Mouse (Mus musculus) liver, embryonic 12.5 days (tissue): ENCODE data around the gene Gm17720. TPM values are rescaled to one million over a fixed set of nuclear protein-coding genes. Genes with fewer than 3 reads are reported as not detected.

Experiments
- ATAC-seq: fragments of 200-750 bp; cut with Nextera tagmentation; 2 replicates; pipeline ENCODE4 v1.8.0; 2017; ENCODE audit warnings: moderate number of reproducible peaks, mild to moderate bottlenecking, moderate library complexity
- H3K27ac ChIP-seq: fragments of 300-500 bp; sonication (generic); 2 replicates; pipeline ENCODE4 v1.5.1; 2016; ENCODE audit warnings: mild to moderate bottlenecking
- H3K27me3 ChIP-seq: fragments of 300-500 bp; sonication (generic); replicated peaks from 2 replicates; pipeline ENCODE4 v1.6.1; 2016; ENCODE audit warnings: mild to moderate bottlenecking, moderate library complexity
- H3K36me3 ChIP-seq: fragments of 300-500 bp; sonication (generic); 2 replicates; pipeline ENCODE4 v1.6.1; 2016; ENCODE audit warnings: mild to moderate bottlenecking, moderate library complexity
- H3K4me1 ChIP-seq: fragments of 300-500 bp; sonication (generic); 2 replicates; pipeline ENCODE4 v1.6.1; 2016
- H3K4me2 ChIP-seq: fragments of 300-500 bp; sonication (generic); 2 replicates; pipeline ENCODE4 v1.6.1; 2016; ENCODE audit warnings: mild to moderate bottlenecking, moderate library complexity
- H3K4me3 ChIP-seq: fragments of 300-500 bp; sonication (generic); 2 replicates; pipeline ENCODE4 v1.5.1; 2016; ENCODE audit warnings: mild to moderate bottlenecking, moderate library complexity
- H3K9ac ChIP-seq: fragments of 300-500 bp; sonication (generic); 2 replicates; pipeline ENCODE4 v1.6.1; 2016; ENCODE audit warnings: mild to moderate bottlenecking, moderate library complexity
- H3K9me3 ChIP-seq: fragments of 300-500 bp; sonication (generic); replicated peaks from 2 replicates; pipeline ENCODE4 v1.6.1; 2016; ENCODE audit warnings: mild to moderate bottlenecking, moderate library complexity
- WGBS: fragments of 180-500 bp; shearing (Covaris S2); methylation state at CpG from one replicate; pipeline ENCODE4 v1.1.7; 2016; ENCODE audit not compliant: insufficient replicate concordance; 5-methylcytosine and 5-hydroxymethylcytosine counted together
- polyA plus RNA-seq: library from polyadenylated mRNA; unstranded; fragments of >200 nt; fragmentation: Nextera tagmentation; extraction: Ambion mirVana; gene quantifications from 2 replicates; pipeline ENCODE4 v1.2.1, GENCODE M21; 2016

Gm17720 gene
- not detected in 2 replicates for polyA plus RNA-seq

DNA sequence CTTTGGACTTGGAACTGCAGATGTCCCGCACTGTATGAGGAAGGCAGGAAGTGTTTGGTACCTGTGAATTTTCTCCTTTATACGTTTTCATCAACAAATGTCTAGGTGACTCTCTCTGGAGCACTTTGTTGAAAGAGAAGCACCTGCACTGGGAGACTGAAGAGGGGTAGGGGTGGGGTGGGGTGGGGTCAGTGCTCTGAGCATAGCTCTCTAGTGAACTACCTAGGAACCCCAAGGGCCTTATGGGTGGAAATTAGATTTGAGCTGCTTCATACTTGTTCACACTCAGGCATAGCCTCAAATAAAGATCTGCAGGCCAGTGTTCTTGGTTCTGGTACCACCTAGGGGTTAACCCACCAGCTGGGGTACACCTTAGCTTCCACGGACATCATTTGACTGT, at the start of gene Gm17720:
Gm17720 (minus strand) TSS at position 101 of the 400 bp plus-strand sequence.
- Histone ChIP-seq H3K4me1 (no peaks in the 10 kb centered on the region), H3K9ac (no peak within 1 kb of the TSS), H3K27ac (no peak within 1 kb of the TSS), H3K27me3 (no peaks in the 10 kb centered on the region), H3K4me2 (no peak within 1 kb of the TSS), H3K36me3 (no peaks in the 10 kb centered on the region), H3K9me3 (no peaks in the 10 kb centered on the region; the same call in 1 of the 2 replicates), H3K4me3 (no peak within 1 kb of the TSS)
- 69% methylated on average over 3 of the region's 3 CpGs for WGBS
- ATAC-seq, result no peak

- Histone ChIP-seq H3K9me3 (no peaks in the 10 kb centered on the region), H3K4me2 (no peak overlapping the region), H3K4me1 (no peaks in the 10 kb centered on the region), H3K4me3 (no peak overlapping the region), H3K36me3 (no peaks in the 10 kb centered on the region), H3K27ac (no peak overlapping the region), H3K27me3 (0 out of 2 replicates have a peak, but pooled peaks cover 3% of the 10 kb centered on the region), H3K9ac (no peak overlapping the region)
- no peak for ATAC-seq
- WGBS, result under 1% methylated on average over 4 of the region's 4 CpGs
Observed at GRCm38 (mm10) chr8:110145538-110145937, 43.0 kb upstream of the Gm17720 start.

DNA sequence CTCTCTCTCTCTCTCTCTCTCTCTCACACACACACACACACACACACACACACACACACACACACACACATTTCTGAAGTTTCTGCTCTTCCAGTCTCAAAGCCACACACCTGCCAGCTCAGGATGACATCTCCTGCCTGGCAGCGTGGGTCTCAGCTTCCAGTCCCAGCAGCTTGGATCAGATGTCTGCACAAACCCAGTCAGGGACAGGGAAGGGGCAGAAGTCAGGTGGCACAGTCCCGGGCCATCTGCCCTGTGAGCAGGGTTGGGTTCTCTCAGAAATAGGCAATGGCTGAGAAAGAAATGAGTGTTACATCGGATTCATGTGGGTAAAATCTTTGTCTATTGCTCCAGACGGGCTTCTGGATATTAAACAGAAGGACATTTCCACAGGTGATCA, 38.2 kb upstream of the Gm17720 start:
- WGBS, result 45% methylated on average over 4 of the region's 4 CpGs
- no peak for ATAC-seq

DNA sequence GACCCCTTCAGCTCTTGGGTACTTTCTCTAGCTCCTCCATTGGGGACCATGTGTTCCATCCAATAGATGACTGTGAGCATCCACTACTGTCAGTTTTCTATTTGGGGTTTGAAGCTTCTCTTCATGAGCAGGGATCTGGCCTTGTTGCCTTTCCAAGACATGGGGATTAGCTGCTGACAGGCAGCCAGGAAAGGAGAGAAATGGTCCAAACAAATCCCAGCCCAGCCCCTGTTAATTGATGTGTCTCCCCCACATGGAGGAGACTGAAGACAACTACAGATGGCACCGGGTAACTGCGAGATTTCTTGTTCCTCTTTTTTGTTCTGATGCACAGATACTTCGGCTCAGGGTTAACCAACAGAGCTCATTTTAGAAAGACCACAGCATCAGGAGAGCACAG, 37.6 kb upstream of the Gm17720 start:
- ATAC-seq, result no peak
- WGBS, result 40% methylated on average over 3 of the region's 3 CpGs
- Histone ChIP-seq H3K9ac (no peak overlapping the region), H3K4me3 (no peak overlapping the region), H3K27ac (no peak overlapping the region), H3K4me1 (no peaks in the 10 kb centered on the region), H3K9me3 (no peaks in the 10 kb centered on the region), H3K4me2 (no peak overlapping the region), H3K36me3 (no peaks in the 10 kb centered on the region), H3K27me3 (0 out of 2 replicates have a peak, but pooled peaks cover 3% of the 10 kb centered on the region)

More for the DNA sequence above, 38.2 kb upstream of the Gm17720 start:
- Histone ChIP-seq H3K9ac (no peak overlapping the region), H3K27me3 (0 out of 2 replicates have a peak, but pooled peaks cover 3% of the 10 kb centered on the region), H3K27ac (no peak overlapping the region), H3K4me3 (no peak overlapping the region), H3K4me1 (no peaks in the 10 kb centered on the region), H3K9me3 (no peaks in the 10 kb centered on the region), H3K4me2 (no peak overlapping the region), H3K36me3 (no peaks in the 10 kb centered on the region)

DNA sequence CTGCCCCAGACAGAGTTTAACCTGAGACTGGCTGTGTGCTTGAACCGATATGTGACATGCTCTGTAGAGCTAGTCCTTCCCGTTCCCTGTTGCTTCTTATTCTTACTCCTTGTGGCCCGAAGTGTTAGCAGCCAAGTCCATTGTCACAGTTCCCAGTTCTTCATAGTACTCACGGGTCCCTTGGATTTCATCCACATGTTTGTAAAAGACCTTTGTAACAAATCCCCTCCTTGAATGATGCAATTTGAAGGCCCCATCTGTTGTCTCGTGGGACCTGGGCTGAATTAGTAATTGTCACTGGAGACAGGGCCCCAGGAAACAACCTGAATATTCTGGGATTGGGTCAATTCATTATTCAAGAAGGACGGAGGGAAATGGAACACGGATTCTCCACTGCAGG, 33.0 kb upstream of the Gm17720 start:
- H3K36me3 ChIP-seq, result no peaks in the 10 kb centered on the region
- no peak overlapping the region for H3K4me3 ChIP-seq
- H3K27ac ChIP-seq, result no peak overlapping the region
- H3K9me3 ChIP-seq, result no peaks in the 10 kb centered on the region
- 72% methylated on average over 7 of the region's 7 CpGs for WGBS
- H3K9ac ChIP-seq, result no peak overlapping the region
- no peak overlapping the region for H3K4me2 ChIP-seq
- no peaks in the 10 kb centered on the region for H3K27me3 ChIP-seq
- no peaks in the 10 kb centered on the region for H3K4me1 ChIP-seq
- ATAC-seq, result no peak

DNA sequence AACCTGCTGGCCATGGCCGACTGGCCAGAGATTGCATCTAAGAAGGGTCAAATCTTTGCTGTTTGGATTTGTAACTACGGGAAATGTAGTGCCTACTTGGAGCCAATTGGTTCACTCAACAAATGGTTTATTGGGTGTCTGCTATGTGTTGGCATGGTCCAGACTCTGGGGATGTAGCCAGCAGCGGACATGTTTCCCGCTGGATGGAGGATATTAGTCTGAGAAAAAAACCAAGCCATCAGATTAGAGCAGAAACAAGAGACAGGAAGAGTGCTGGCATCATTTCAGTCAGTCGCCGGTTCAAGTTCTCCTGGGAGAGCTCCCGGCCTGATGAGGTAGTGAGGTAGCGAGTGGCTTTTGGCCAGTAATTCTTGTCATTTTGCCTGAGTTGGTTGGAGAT, 31.7 kb upstream of the Gm17720 start:
- no peak for ATAC-seq
- H3K27me3 ChIP-seq, result no peaks in the 10 kb centered on the region
- H3K9me3 ChIP-seq, result no peaks in the 10 kb centered on the region
- no peaks in the 10 kb centered on the region for H3K4me1 ChIP-seq
- no peak overlapping the region for H3K4me2 ChIP-seq
- H3K9ac ChIP-seq, result no peak overlapping the region
- H3K4me3 ChIP-seq, result no peak overlapping the region
- 68% methylated on average over 8 of the region's 8 CpGs for WGBS
- H3K36me3 ChIP-seq, result no peaks in the 10 kb centered on the region
- H3K27ac ChIP-seq, result no peak overlapping the region

DNA sequence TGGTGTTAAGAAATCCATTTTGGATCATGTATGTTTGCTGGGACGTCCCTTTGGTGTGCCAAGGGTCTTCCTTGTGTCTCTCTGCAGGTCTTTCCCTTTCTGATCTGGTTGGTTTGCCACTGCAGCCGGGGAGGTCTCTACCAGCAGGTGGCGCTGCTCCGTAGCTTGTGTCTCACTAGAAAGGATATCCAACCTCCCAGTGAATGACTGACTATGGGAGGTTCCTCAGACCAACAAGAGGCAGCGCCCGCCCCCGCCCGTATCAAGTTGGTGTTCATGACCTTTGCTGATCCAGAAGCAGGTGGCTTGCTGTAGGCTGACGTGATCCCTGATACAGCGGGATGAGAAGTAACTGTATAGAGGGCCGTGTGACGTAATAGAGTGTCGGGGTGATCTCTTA, 28.0 kb upstream of the Gm17720 start:
- no peak overlapping the region for H3K9ac ChIP-seq
- H3K9me3 ChIP-seq, result no peaks in the 10 kb centered on the region
- no peak overlapping the region for H3K27ac ChIP-seq
- no peak for ATAC-seq
- H3K4me2 ChIP-seq, result no peak overlapping the region
- 15% methylated on average over 13 of the region's 13 CpGs for WGBS
- no peaks in the 10 kb centered on the region for H3K4me1 ChIP-seq
- no peak overlapping the region for H3K4me3 ChIP-seq
- H3K36me3 ChIP-seq, result no peaks in the 10 kb centered on the region
- H3K27me3 ChIP-seq, result no peaks in the 10 kb centered on the region

DNA sequence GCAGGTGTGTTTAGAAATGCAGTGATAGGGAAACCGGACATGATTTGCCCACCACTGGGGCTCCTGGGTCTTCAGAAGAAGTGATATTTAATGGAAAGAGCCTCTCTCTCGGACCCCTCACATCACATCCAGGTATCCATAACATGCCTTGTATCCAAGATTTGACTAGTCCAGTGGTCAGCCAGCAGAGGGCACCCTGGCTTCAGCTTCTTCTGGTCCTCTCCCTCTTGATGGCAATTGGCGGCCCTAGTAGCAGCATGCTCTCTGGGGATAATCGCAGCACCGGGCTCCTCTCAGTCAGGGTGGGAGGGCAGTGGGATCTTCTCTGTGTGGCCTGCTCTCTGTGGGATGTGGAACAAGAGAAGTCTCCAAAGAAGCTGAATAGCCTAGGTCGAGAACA, 17.2 kb upstream of the Gm17720 start:
- Histone ChIP-seq H3K4me1 (no peaks in the 10 kb centered on the region), H3K36me3 (no peaks in the 10 kb centered on the region), H3K9me3 (0 out of 2 replicates have a peak, but pooled peaks cover 3% of the 10 kb centered on the region), H3K4me2 (no peak overlapping the region), H3K4me3 (no peak overlapping the region), H3K27me3 (no peaks in the 10 kb centered on the region), H3K27ac (no peak overlapping the region), H3K9ac (no peak overlapping the region)
- ATAC-seq, result no peak
- WGBS, result 45% methylated on average over 6 of the region's 6 CpGs

GRCm38 (mm10) chr8:110101676-110102075, 877 bp downstream of the Gm17720 start:
- H3K36me3 ChIP-seq, result no peaks in the 10 kb centered on the region
- no peaks in the 10 kb centered on the region for H3K27me3 ChIP-seq
- no peaks in the 10 kb centered on the region for H3K4me1 ChIP-seq
- no peak overlapping the region for H3K9ac ChIP-seq
- no peak overlapping the region for H3K27ac ChIP-seq
- no peak for ATAC-seq
- H3K9me3 ChIP-seq, result no peaks in the 10 kb centered on the region; the same call in 1 of the 2 replicates
- no peak overlapping the region for H3K4me2 ChIP-seq
- WGBS, result 75% methylated on average over 15 of the region's 15 CpGs
- no peak overlapping the region for H3K4me3 ChIP-seq

DNA sequence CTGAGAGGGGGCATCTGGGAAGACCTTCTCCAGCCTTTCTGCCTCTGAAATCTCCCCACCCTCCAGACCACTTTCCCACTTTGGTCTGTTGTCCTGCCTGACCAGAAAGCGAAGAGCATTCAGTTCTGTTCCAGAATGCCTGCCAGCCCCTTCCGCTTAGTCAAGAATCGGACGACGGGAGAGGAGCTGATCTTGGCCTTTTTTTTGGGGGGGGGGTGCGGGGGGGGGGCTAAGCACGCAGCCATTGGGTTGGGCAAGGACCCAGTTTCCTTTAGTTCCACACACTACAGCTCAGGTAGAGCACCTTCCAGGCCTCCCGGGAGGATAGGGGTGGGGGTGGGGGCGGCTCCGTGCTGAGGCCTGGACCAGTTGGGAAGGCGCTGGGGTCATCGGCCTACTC, 1.6 kb downstream of the Gm17720 start, which contains the start of gene Gm21964:
Gm21964 (plus strand) TSS at position 301 of the 400 bp plus-strand sequence.
- H3K9me3 ChIP-seq, result no peaks in the 10 kb centered on the region; the same call in 1 of the 2 replicates
- H3K9ac ChIP-seq, result no peak within 1 kb of the TSS
- no peaks in the 10 kb centered on the region for H3K4me1 ChIP-seq
- no peaks in the 10 kb centered on the region for H3K27me3 ChIP-seq
- H3K4me2 ChIP-seq, result no peak within 1 kb of the TSS
- H3K36me3 ChIP-seq, result no peaks in the 10 kb centered on the region
- 76% methylated on average over 12 of the region's 12 CpGs for WGBS
- H3K4me3 ChIP-seq, result no peak within 1 kb of the TSS
- ATAC-seq, result no peak
- H3K27ac ChIP-seq, result no peak within 1 kb of the TSS

- peaks cover 20% of the 10 kb centered on the region for H3K36me3 ChIP-seq
- H3K9me3 ChIP-seq, result peaks cover 18% of the 10 kb centered on the region
- H3K27ac ChIP-seq, result no peak overlapping the region
- no peak overlapping the region for H3K4me2 ChIP-seq
- 38% methylated on average over 1 of the region's 1 CpGs for WGBS
- H3K4me1 ChIP-seq, result no peaks in the 10 kb centered on the region
- no peak overlapping the region for H3K9ac ChIP-seq
- H3K4me3 ChIP-seq, result no peak overlapping the region
- no peak for ATAC-seq
- no peaks in the 10 kb centered on the region for H3K27me3 ChIP-seq
Observed at GRCm38 (mm10) chr8:110091869-110092268, 10.7 kb downstream of the Gm17720 start.

DNA sequence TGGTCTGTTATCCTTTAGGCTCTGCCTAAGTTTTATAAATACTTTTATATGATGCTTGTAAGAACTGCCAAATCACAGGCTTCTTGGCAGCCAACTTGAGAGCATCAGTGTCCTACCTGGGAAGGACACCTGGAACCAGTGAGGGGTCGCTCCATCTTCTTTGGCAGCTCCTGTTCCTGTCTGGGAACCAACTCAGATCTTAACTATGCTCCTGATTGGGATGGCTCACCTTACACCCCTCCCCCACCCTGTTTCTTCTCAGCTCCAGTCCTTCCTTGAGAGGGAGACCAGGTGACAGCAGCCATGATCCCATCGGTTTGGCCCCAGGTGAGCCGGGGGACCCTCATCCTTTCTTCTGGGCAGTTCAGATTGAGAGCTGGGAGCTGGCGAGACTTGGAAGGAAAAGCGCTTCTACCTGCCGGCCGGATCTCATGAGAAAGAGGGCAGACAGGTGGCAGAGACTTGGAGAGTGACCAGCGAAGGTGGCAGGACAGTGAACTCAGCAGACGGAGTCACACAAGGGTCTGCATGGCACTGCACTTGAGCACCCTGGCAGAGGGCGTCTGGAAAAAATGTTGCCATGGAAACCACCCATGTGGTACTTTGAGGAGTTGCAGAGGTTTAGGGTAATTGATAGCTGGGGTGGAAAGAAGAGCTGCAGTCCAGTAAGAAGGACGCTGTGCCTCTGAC, 20.0 kb downstream of the Gm17720 start:
- H3K27ac ChIP-seq, result no peak overlapping the region
- H3K4me3 ChIP-seq, result no peak overlapping the region
- H3K9ac ChIP-seq, result no peak overlapping the region
- ATAC-seq, result no peak
- H3K4me1 ChIP-seq, result peaks cover 8% of the 10 kb centered on the region; the same call in 1 of the 2 replicates
- 0 out of 2 replicates have a peak, but pooled peaks cover 3% of the 10 kb centered on the region for H3K36me3 ChIP-seq
- H3K4me2 ChIP-seq, result no peak overlapping the region
- no peaks in the 10 kb centered on the region for H3K9me3 ChIP-seq
- peaks cover 11% of the 10 kb centered on the region for H3K27me3 ChIP-seq
- 63% methylated on average over 11 of the region's 11 CpGs for WGBS
